Mouse (Mus musculus): ENCODE data around the gene Spryd4.
"Not testable (repeated sequence)": the region's sequence is repeated elsewhere in the genome, so short reads cannot be mapped to it uniquely, and the experiment has no call there.

Spryd4 gene

GRCm38 (mm10) chr10:128225064-128225463 is 13.5 kb upstream of the Spryd4 start:
- no peak for DNase-seq

- DNase-seq, result no peak
Measured at GRCm38 (mm10) chr10:128221533-128222286, 10.1 kb upstream of the Spryd4 start.

- DNase-seq, result no peak
Measured at GRCm38 (mm10) chr10:128218387-128219117, 6.9 kb upstream of the Spryd4 start.

GRCm38 (mm10) chr10:128214981-128215380 is 3.4 kb upstream of the Spryd4 start:
- DNase-seq, result no peak

- DNase-seq, result not testable (repeated sequence)
Measured at GRCm38 (mm10) chr10:128214112-128214511, 2.5 kb upstream of the Spryd4 start.

- peak; percentile 74 to 81 for DNase-seq
Measured at GRCm38 (mm10) chr10:128212871-128213323, 1.3 kb upstream of the Spryd4 start.

- no peak for DNase-seq
Measured at GRCm38 (mm10) chr10:128212148-128212547, 541 bp upstream of the Spryd4 start.

- peak in 1 of 2 experiments; percentile 19 for DNase-seq
Measured at GRCm38 (mm10) chr10:128210954-128211353, 653 bp downstream of the Spryd4 start.

- DNase-seq, result no peak
Measured at GRCm38 (mm10) chr10:128210131-128210530, 1.5 kb downstream of the Spryd4 start.

GRCm38 (mm10) chr10:128209311-128210009 is 2.1 kb downstream of the Spryd4 start:
- no peak for DNase-seq

- no peak for DNase-seq
Measured at GRCm38 (mm10) chr10:128208326-128208725, 3.3 kb downstream of the Spryd4 start.

GRCm38 (mm10) chr10:128204941-128205340 is 6.7 kb downstream of the Spryd4 start:
- DNase-seq, result no peak

GRCm38 (mm10) chr10:128201856-128202255 is 9.8 kb downstream of the Spryd4 start:
- DNase-seq, result no peak

- peak; percentile 52 to 70 for DNase-seq
Measured at GRCm38 (mm10) chr10:128194551-128195461, 16.8 kb downstream of the Spryd4 start.

- DNase-seq, result peak; percentile 99
Measured at GRCm38 (mm10) chr10:128194024-128194550, 17.5 kb downstream of the Spryd4 start, which contains the start of gene Gls2. TSS of gene Gls2 (plus strand) at chr10:128194457.

- DNase-seq, result no peak
Measured at GRCm38 (mm10) chr10:128193113-128193512, 18.5 kb downstream of the Spryd4 start.

- not testable (repeated sequence) for DNase-seq
Measured at GRCm38 (mm10) chr10:128192030-128192766, 19.4 kb downstream of the Spryd4 start.

- no peak for DNase-seq
Measured at GRCm38 (mm10) chr10:128191472-128191871, 20.1 kb downstream of the Spryd4 start.

GRCm38 (mm10) chr10:128188242-128188877 is 23.2 kb downstream of the Spryd4 start:
- peak; percentile 78 to 85 for DNase-seq

- DNase-seq, result no peak
Measured at GRCm38 (mm10) chr10:128187181-128187605, 24.4 kb downstream of the Spryd4 start.

Data from cerebellum, postnatal 36 days (tissue).